Mouse (Mus musculus) left cerebral cortex, adult 2 months (tissue): ENCODE measurements at regions not wholly inside any gene's neighbourhood (a gene's known extent, or its start where the extent isn't known, plus 50 kb on each side); places are given as distances from the start of the nearest gene placed in this dataset.
"Not testable (repeated sequence)": the region's sequence is repeated elsewhere in the genome, so short reads cannot be mapped to it uniquely, and the experiment has no call there.

Experiments used
- DNase-seq, 2 experiments: peaks; one replicate each; pipeline ENCODE4 v3.0.0; 2021 to 2022; ENCODE audit warnings: low spot score in 2 of 2, mixed read lengths in 1 of 2; ENCODE audit errors: extremely low spot score in 1 of 2
- H3K27ac ChIP-seq: fragments of 200-600 bp; 2 replicates; pipeline ENCODE4 v1.8.1; 2022
- H3K4me3 ChIP-seq: fragments of 200-600 bp; 2 replicates; pipeline ENCODE4 v1.8.1; 2022
- intact Hi-C: fragments of 180-260 bp; cut with DNase I; formaldehyde crosslinking; loops from one replicate; pipeline ENCODE4 v1.15.1; 2025

DNA sequence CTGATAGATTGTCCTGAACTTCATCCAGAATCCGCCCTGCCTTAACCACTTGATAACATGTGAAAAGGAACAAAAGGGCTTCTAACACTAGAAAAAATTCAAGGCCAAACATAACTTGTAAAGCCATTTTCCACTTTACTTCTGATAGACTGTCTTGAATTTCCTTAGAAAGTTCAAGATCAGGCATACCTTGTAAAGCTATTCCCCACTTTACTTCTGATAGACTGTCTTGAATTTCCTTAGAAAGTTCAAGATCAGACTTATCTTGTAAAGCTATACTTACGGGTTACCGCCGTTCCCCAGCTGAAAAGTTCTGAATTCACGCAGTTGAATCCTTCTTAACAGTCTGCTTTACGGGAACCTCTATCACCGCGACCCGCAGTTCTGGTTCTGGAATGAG is 108.4 kb downstream of the Gm21913 start:
- intact Hi-C loops, H3K27ac ChIP-seq, H3K4me3 ChIP-seq: not testable (repeated sequence)
- DNase-seq, result peak; percentile 3 to 5
